Mouse (Mus musculus): ENCODE results near the gene Calcoco2. TPM values are rescaled to one million over a fixed set of nuclear protein-coding genes. Genes with fewer than 3 reads are reported as not detected.

Calcoco2 gene
- not detected in 2 replicates for polyA plus RNA-seq (2015; fragmentation: Nextera tagmentation; extraction: Ambion mirVana)

- TF ChIP-seq CTCF (IDR thresholded peaks at IDR 0.05; ENCODE audit: low read depth) (0 out of 2 replicates have a peak, but pooled peaks have one; percentile 21), EP300 (optimal IDR thresholded peaks at IDR 0.05) (no peak)
- Histone ChIP-seq H3K27me3 (ENCODE audit: control insufficient read depth, insufficient read depth, low read length) (no peaks in the 10 kb centered on the region), H3K9ac (ENCODE audit: low read length) (no peak within 1 kb of the TSS), H3K4me3 (ENCODE audit: low read depth, low read length) (no peak within 1 kb of the TSS), H3K4me2 (replicated peaks; ENCODE audit: low read depth) (no peak within 1 kb of the TSS), H3K36me3 (ENCODE audit: control insufficient read depth, insufficient read depth, low read length) (no peaks in the 10 kb centered on the region), H3K27ac (replicated peaks) (no peak within 1 kb of the TSS), H3K9me3 (ENCODE audit: control insufficient read depth, low read length) (no peaks in the 10 kb centered on the region), H3K4me1 (replicated peaks; ENCODE audit: control insufficient read depth, insufficient read depth) (no peaks in the 10 kb centered on the region)
- WGBS: 47% methylated on average over 14 of the region's 14 CpGs
- DNase-seq (ENCODE audit: low spot score) (no peak), ATAC-seq (ENCODE audit: low FRiP score, low TSS enrichment) (no peak)
Observed at GRCm38 (mm10) chr11:96111751-96112150, at the start of gene Calcoco2. TSS of gene Calcoco2 (minus strand) at chr11:96111964.

- H3K27ac ChIP-seq (replicated peaks): no peak overlapping the region
- TF ChIP-seq EP300 (optimal IDR thresholded peaks at IDR 0.05) (no peak), CTCF (IDR thresholded peaks at IDR 0.05; ENCODE audit: low read depth) (no peak)
- no peak overlapping the region for H3K9ac ChIP-seq (ENCODE audit: low read length)
- H3K4me1 ChIP-seq (replicated peaks; ENCODE audit: control insufficient read depth, insufficient read depth): no peaks in the 10 kb centered on the region
- no peaks in the 10 kb centered on the region for H3K9me3 ChIP-seq (ENCODE audit: control insufficient read depth, low read length)
- no peaks in the 10 kb centered on the region for H3K36me3 ChIP-seq (ENCODE audit: control insufficient read depth, insufficient read depth, low read length)
- DNase-seq (ENCODE audit: low spot score) (no peak), ATAC-seq (ENCODE audit: low FRiP score, low TSS enrichment) (peak; percentile 43; the same call in 1 of the 2 replicates)
- WGBS: 65% methylated on average over 6 of the region's 6 CpGs
- no peak overlapping the region for H3K4me2 ChIP-seq (replicated peaks; ENCODE audit: low read depth)
- H3K27me3 ChIP-seq (ENCODE audit: control insufficient read depth, insufficient read depth, low read length): no peaks in the 10 kb centered on the region; the same call in 1 of the 2 replicates
- H3K4me3 ChIP-seq (ENCODE audit: low read depth, low read length): no peak overlapping the region
Observed at GRCm38 (mm10) chr11:96147471-96147870, 35.7 kb upstream of the Calcoco2 start.

- H3K27me3 ChIP-seq (ENCODE audit: control insufficient read depth, insufficient read depth, low read length): no peaks in the 10 kb centered on the region; the same call in 1 of the 2 replicates
- no peaks in the 10 kb centered on the region for H3K36me3 ChIP-seq (ENCODE audit: control insufficient read depth, insufficient read depth, low read length)
- DNase-seq (ENCODE audit: low spot score) (peak; percentile 87), ATAC-seq (ENCODE audit: low FRiP score, low TSS enrichment) (peak; percentile 81)
- no peaks in the 10 kb centered on the region for H3K4me1 ChIP-seq (replicated peaks; ENCODE audit: control insufficient read depth, insufficient read depth)
- H3K9ac ChIP-seq (ENCODE audit: low read length): no peak overlapping the region
- H3K27ac ChIP-seq (replicated peaks): no peak overlapping the region
- no peak overlapping the region for H3K4me3 ChIP-seq (ENCODE audit: low read depth, low read length)
- TF ChIP-seq EP300 (optimal IDR thresholded peaks at IDR 0.05): no peak
- peak; percentile 93 for TF ChIP-seq CTCF (IDR thresholded peaks at IDR 0.05; ENCODE audit: low read depth)
- no peaks in the 10 kb centered on the region for H3K9me3 ChIP-seq (ENCODE audit: control insufficient read depth, low read length)
- WGBS: 2% methylated on average over 15 of the region's 15 CpGs
- H3K4me2 ChIP-seq (replicated peaks; ENCODE audit: low read depth): peak overlapping the region; percentile 27; the same call in 1 of the 2 replicates
Observed at GRCm38 (mm10) chr11:96145622-96146270, 34.0 kb upstream of the Calcoco2 start.

- DNase-seq (ENCODE audit: low spot score) (no peak), ATAC-seq (ENCODE audit: low FRiP score, low TSS enrichment) (no peak)
- 35% methylated on average over 4 of the region's 4 CpGs for WGBS
- TF ChIP-seq CTCF (IDR thresholded peaks at IDR 0.05; ENCODE audit: low read depth) (no peak), EP300 (optimal IDR thresholded peaks at IDR 0.05) (no peak)
- Histone ChIP-seq H3K27me3 (ENCODE audit: control insufficient read depth, insufficient read depth, low read length) (no peaks in the 10 kb centered on the region; the same call in 1 of the 2 replicates), H3K4me1 (replicated peaks; ENCODE audit: control insufficient read depth, insufficient read depth) (no peaks in the 10 kb centered on the region), H3K4me3 (ENCODE audit: low read depth, low read length) (no peak overlapping the region), H3K36me3 (ENCODE audit: control insufficient read depth, insufficient read depth, low read length) (no peaks in the 10 kb centered on the region), H3K4me2 (replicated peaks; ENCODE audit: low read depth) (no peak overlapping the region), H3K9ac (ENCODE audit: low read length) (no peak overlapping the region), H3K9me3 (ENCODE audit: control insufficient read depth, low read length) (no peaks in the 10 kb centered on the region), H3K27ac (replicated peaks) (no peak overlapping the region)
Observed at GRCm38 (mm10) chr11:96143766-96144165, 32.0 kb upstream of the Calcoco2 start.

GRCm38 (mm10) chr11:96140726-96141175, 29.0 kb upstream of the Calcoco2 start:
- DNase-seq (ENCODE audit: low spot score) (peak; percentile 65), ATAC-seq (ENCODE audit: low FRiP score, low TSS enrichment) (peak; percentile 80)
- H3K36me3 ChIP-seq (ENCODE audit: control insufficient read depth, insufficient read depth, low read length): no peaks in the 10 kb centered on the region
- no peaks in the 10 kb centered on the region for H3K9me3 ChIP-seq (ENCODE audit: control insufficient read depth, low read length)
- no peak overlapping the region for H3K9ac ChIP-seq (ENCODE audit: low read length)
- no peak overlapping the region for H3K4me3 ChIP-seq (ENCODE audit: low read depth, low read length)
- no peak overlapping the region for H3K27ac ChIP-seq (replicated peaks)
- WGBS: 14% methylated on average over 4 of the region's 4 CpGs
- H3K4me2 ChIP-seq (replicated peaks; ENCODE audit: low read depth): no peak overlapping the region
- no peaks in the 10 kb centered on the region for H3K27me3 ChIP-seq (ENCODE audit: control insufficient read depth, insufficient read depth, low read length)
- TF ChIP-seq EP300 (optimal IDR thresholded peaks at IDR 0.05): no peak
- no peak for TF ChIP-seq CTCF (IDR thresholded peaks at IDR 0.05; ENCODE audit: low read depth)
- no peaks in the 10 kb centered on the region for H3K4me1 ChIP-seq (replicated peaks; ENCODE audit: control insufficient read depth, insufficient read depth)

GRCm38 (mm10) chr11:96135847-96136246, 24.1 kb upstream of the Calcoco2 start:
- H3K9ac ChIP-seq (ENCODE audit: low read length): no peak overlapping the region
- 49% methylated on average over 8 of the region's 8 CpGs for WGBS
- peak overlapping the region; percentile 30; the same call in 1 of the 2 replicates for H3K27ac ChIP-seq (replicated peaks)
- ATAC-seq (ENCODE audit: low FRiP score, low TSS enrichment): peak; percentile 52; the same call in 1 of the 2 replicates
- no peak overlapping the region for H3K4me2 ChIP-seq (replicated peaks; ENCODE audit: low read depth)
- H3K36me3 ChIP-seq (ENCODE audit: control insufficient read depth, insufficient read depth, low read length): no peaks in the 10 kb centered on the region
- H3K4me1 ChIP-seq (replicated peaks; ENCODE audit: control insufficient read depth, insufficient read depth): no peaks in the 10 kb centered on the region
- no peak overlapping the region for H3K4me3 ChIP-seq (ENCODE audit: low read depth, low read length)
- H3K27me3 ChIP-seq (ENCODE audit: control insufficient read depth, insufficient read depth, low read length): no peaks in the 10 kb centered on the region
- peak; percentile 66 for DNase-seq (ENCODE audit: low spot score)
- TF ChIP-seq CTCF (IDR thresholded peaks at IDR 0.05; ENCODE audit: low read depth) (no peak), EP300 (optimal IDR thresholded peaks at IDR 0.05) (no peak)
- no peaks in the 10 kb centered on the region for H3K9me3 ChIP-seq (ENCODE audit: control insufficient read depth, low read length)
